Mouse (Mus musculus) forebrain, embryonic 11.5 days (tissue): ENCODE data around the gene Gabrb3. TPM values are rescaled to one million over a fixed set of nuclear protein-coding genes. Genes with fewer than 3 reads are reported as not detected.
"Not testable (repeated sequence)": the region's sequence is repeated elsewhere in the genome, so short reads cannot be mapped to it uniquely, and the experiment has no call there.

Source experiments
- ATAC-seq: fragments of 200-750 bp; cut with Nextera tagmentation; replicated peaks from 2 replicates; pipeline ENCODE4 v1.8.0; 2017; ENCODE audit warnings: moderate TSS enrichment; ENCODE audit not compliant: low FRiP score
- DNase-seq: peaks from one replicate; pipeline ENCODE4 v3.0.0-alpha.2; 2017; ENCODE audit warnings: low spot score
- H3K27ac ChIP-seq: fragments of 300-500 bp; sonication (generic); 2 replicates; pipeline ENCODE4 v1.5.1; 2014; ENCODE audit warnings: low read depth, low read length
- H3K27me3 ChIP-seq: fragments of 300-500 bp; sonication (generic); 2 replicates; pipeline ENCODE4 v1.6.1; 2014; ENCODE audit warnings: mild to moderate bottlenecking, low read length, mixed read lengths; ENCODE audit not compliant: control insufficient read depth, insufficient read depth
- H3K36me3 ChIP-seq: fragments of 300-500 bp; sonication (generic); 2 replicates; pipeline ENCODE4 v1.6.1; 2014; ENCODE audit warnings: mild to moderate bottlenecking, low read length, moderate library complexity, mixed read lengths; ENCODE audit not compliant: control insufficient read depth, insufficient read depth
- H3K4me1 ChIP-seq: fragments of 300-500 bp; sonication (generic); replicated peaks from 2 replicates; pipeline ENCODE4 v1.6.1; 2014; ENCODE audit warnings: low read length, mixed read lengths; ENCODE audit not compliant: control insufficient read depth, insufficient read depth
- H3K4me2 ChIP-seq: fragments of 300-500 bp; sonication (generic); 2 replicates; pipeline ENCODE4 v1.6.1; 2014; ENCODE audit warnings: low read depth, mild to moderate bottlenecking, low read length, moderate library complexity, mixed read lengths; ENCODE audit not compliant: severe bottlenecking
- H3K4me3 ChIP-seq: fragments of 300-500 bp; sonication (generic); 2 replicates; pipeline ENCODE4 v1.5.1; 2014; ENCODE audit warnings: low read depth, low read length
- H3K9ac ChIP-seq: fragments of 300-500 bp; sonication (generic); 2 replicates; pipeline ENCODE4 v1.6.1; 2014; ENCODE audit warnings: low read length
- H3K9me3 ChIP-seq: fragments of 300-500 bp; sonication (generic); 2 replicates; pipeline ENCODE4 v1.6.1; 2016; ENCODE audit warnings: low read length, mixed read lengths; ENCODE audit not compliant: control insufficient read depth
- WGBS: fragments of 180-500 bp; shearing (Covaris S2); extraction: QIAGEN DNeasy Blood & Tissue Kit; methylation state at CpG from one replicate; pipeline ENCODE4 v1.1.7; 2014; 5-methylcytosine and 5-hydroxymethylcytosine counted together
- polyA plus RNA-seq: library from polyadenylated mRNA; unstranded; fragments of >200 nt; fragmentation: Nextera tagmentation; extraction: Ambion mirVana; gene quantifications from 2 replicates; pipeline ENCODE4 v1.2.1, GENCODE M21; 2014

Gene Gabrb3
- polyA plus RNA-seq, 1 experiment from 2014 or later: 8.5 TPM

DNA sequence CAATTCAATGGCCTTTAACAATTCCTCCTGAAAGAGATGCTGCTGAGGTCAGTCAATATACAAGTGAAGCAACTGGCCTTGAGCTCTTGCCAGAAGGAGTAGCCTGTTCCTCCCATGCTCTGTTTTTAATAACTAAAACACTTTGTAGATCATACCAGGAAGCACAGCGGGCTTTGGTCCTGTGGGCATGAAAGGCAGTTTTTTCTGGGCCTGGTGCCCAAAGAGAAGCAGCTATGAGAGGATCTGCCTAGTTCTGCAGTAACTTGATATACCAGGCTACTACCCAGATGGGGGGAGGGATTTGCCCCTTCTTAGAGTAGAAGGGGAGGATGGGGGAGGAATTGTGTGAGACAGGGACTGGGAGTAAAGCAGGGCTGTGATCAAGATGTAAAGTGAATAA lies 284.1 kb downstream of the Gabrb3 start:
- Histone ChIP-seq H3K4me3 (no peak overlapping the region), H3K36me3 (no peaks in the 10 kb centered on the region), H3K27me3 (no peaks in the 10 kb centered on the region), H3K4me1 (no peaks in the 10 kb centered on the region), H3K27ac (no peak overlapping the region), H3K4me2 (no peak overlapping the region), H3K9me3 (no peaks in the 10 kb centered on the region), H3K9ac (no peak overlapping the region)
- no peak for DNase-seq
- WGBS: 92% methylated on average over 1 of the region's 1 CpGs
- no peak for ATAC-seq

GRCm38 (mm10) chr7:57706092-57706491 lies 286.6 kb downstream of the Gabrb3 start:
- ATAC-seq (no peak), DNase-seq (no peak)
- Histone ChIP-seq H3K36me3 (no peaks in the 10 kb centered on the region), H3K4me3 (no peak overlapping the region), H3K9me3 (no peaks in the 10 kb centered on the region), H3K27ac (no peak overlapping the region), H3K4me2 (no peak overlapping the region), H3K4me1 (no peaks in the 10 kb centered on the region), H3K9ac (no peak overlapping the region), H3K27me3 (no peaks in the 10 kb centered on the region)
- WGBS: 94% methylated on average over 6 of the region's 6 CpGs

DNA sequence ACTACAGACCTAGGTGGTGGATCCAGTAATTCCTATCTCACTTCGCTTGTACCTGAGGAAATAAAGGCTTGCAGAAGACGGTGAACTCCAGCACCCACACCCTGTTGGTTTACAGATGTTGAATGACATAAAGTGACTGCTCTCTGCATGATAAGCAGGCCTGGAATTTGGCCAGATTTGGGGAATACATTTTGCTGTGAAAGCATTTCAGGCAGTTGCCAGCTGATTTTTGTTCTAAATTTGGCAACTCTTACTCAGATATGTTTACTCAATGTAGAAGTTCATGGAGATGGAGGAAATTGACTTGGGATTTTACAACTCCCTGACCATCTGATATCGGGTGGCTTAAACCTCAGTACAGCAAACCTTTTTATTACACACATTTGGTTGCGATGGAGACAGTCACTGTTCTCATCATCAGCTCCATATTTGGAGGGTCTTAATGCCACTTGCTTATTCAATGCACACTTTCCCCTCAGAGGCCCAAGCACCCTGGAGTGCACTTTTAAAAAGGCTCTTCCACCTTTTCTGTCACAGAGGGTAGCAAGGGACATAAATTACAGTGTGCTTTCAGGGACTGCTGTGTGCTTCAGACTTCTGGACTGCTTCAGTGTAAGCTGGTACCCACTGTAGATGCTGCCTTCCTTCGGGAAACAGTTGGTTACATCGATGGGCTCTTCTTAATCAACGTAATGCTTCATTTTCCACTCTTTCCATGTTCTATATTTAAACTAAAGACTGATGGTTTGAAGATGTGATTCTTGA lies 287.7 kb downstream of the Gabrb3 start:
- Histone ChIP-seq H3K4me2 (no peak overlapping the region), H3K9ac (no peak overlapping the region), H3K36me3 (no peaks in the 10 kb centered on the region), H3K9me3 (no peaks in the 10 kb centered on the region), H3K27ac (no peak overlapping the region), H3K4me1 (no peaks in the 10 kb centered on the region), H3K27me3 (no peaks in the 10 kb centered on the region), H3K4me3 (no peak overlapping the region)
- WGBS: 90% methylated on average over 7 of the region's 7 CpGs
- DNase-seq: no peak
- no peak for ATAC-seq

GRCm38 (mm10) chr7:57711709-57712108 lies 292.2 kb downstream of the Gabrb3 start:
- no peak overlapping the region for H3K27ac ChIP-seq
- no peak overlapping the region for H3K4me3 ChIP-seq
- no peaks in the 10 kb centered on the region for H3K4me1 ChIP-seq
- H3K4me2 ChIP-seq: no peak overlapping the region
- H3K27me3 ChIP-seq: no peaks in the 10 kb centered on the region
- DNase-seq (no peak), ATAC-seq (no peak)
- no peaks in the 10 kb centered on the region for H3K9me3 ChIP-seq
- no peaks in the 10 kb centered on the region for H3K36me3 ChIP-seq
- H3K9ac ChIP-seq: no peak overlapping the region

DNA sequence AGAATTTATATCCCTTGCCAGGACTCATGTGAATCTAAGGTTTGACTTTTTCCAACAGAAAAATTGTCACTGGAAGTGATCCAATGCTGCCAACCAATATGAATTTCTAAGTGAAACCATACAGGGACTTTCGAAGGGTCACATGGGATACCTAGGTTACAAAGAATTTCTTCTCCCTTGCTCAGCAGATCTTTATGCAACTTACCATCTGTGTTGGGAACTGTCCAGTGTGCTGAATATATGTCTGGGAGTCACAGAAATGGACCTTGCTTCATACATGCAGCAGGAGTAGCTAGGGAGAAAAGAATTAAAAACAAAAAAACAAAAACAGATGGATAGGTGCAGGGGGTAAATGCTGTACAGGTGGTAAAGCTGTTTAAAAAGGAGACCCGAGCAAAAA lies 327.3 kb downstream of the Gabrb3 start:
- Histone ChIP-seq H3K9me3 (no peaks in the 10 kb centered on the region), H3K9ac (no peak overlapping the region), H3K4me2 (no peak overlapping the region), H3K36me3 (no peaks in the 10 kb centered on the region), H3K27me3 (no peaks in the 10 kb centered on the region), H3K27ac (no peak overlapping the region), H3K4me3 (no peak overlapping the region), H3K4me1 (no peaks in the 10 kb centered on the region)
- DNase-seq (no peak), ATAC-seq (no peak)
- 84% methylated on average over 2 of the region's 2 CpGs for WGBS

DNA sequence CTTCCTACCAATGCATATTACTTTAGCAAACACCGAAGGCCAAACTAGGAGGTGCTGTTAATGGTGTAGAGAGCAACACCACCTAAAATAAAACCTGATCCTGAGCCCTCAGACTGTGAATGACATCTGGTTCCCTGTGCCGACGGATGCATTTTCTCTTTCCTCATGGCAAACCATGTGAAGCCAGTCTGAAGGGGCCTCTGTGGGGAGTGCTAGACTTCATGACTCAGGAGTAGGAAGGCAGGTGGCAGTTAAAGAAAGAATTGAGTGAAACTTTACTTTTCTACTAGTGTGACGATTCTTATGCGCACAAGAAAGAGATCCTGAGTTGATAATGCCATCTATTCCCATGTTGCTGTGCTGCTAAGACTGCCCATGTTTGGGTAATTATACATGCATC lies 341.0 kb downstream of the Gabrb3 start:
- H3K4me3 ChIP-seq: no peak overlapping the region
- 96% methylated on average over 5 of the region's 5 CpGs for WGBS
- no peaks in the 10 kb centered on the region for H3K36me3 ChIP-seq
- no peak overlapping the region for H3K27ac ChIP-seq
- no peaks in the 10 kb centered on the region for H3K4me1 ChIP-seq
- no peak overlapping the region for H3K9ac ChIP-seq
- H3K9me3 ChIP-seq: no peaks in the 10 kb centered on the region
- no peak for ATAC-seq
- no peak for DNase-seq
- no peaks in the 10 kb centered on the region for H3K27me3 ChIP-seq
- H3K4me2 ChIP-seq: no peak overlapping the region

- WGBS: 51% methylated on average over 5 of the region's 5 CpGs
- Histone ChIP-seq H3K27me3 (no peaks in the 10 kb centered on the region), H3K4me1 (no peaks in the 10 kb centered on the region), H3K4me3 (no peak overlapping the region), H3K9ac (no peak overlapping the region), H3K27ac (no peak overlapping the region), H3K36me3 (no peaks in the 10 kb centered on the region), H3K4me2 (no peak overlapping the region), H3K9me3 (no peaks in the 10 kb centered on the region)
- DNase-seq (no peak), ATAC-seq (no peak)
These were observed 359.3 kb downstream of the Gabrb3 start for GRCm38 (mm10) chr7:57778754-57779153.

- not testable (repeated sequence) for ATAC-seq, DNase-seq, H3K9me3 ChIP-seq, H3K4me3 ChIP-seq, H3K27me3 ChIP-seq, H3K4me2 ChIP-seq, H3K4me1 ChIP-seq, H3K36me3 ChIP-seq, H3K9ac ChIP-seq, H3K27ac ChIP-seq
- WGBS: 80% methylated on average over 2 of the region's 2 CpGs
These were observed 366.6 kb downstream of the Gabrb3 start for GRCm38 (mm10) chr7:57786102-57786501.

- H3K9ac ChIP-seq: no peak overlapping the region
- H3K4me1 ChIP-seq: no peaks in the 10 kb centered on the region
- no peak overlapping the region for H3K4me3 ChIP-seq
- no peaks in the 10 kb centered on the region for H3K36me3 ChIP-seq
- H3K9me3 ChIP-seq: no peaks in the 10 kb centered on the region
- ATAC-seq (no peak), DNase-seq (no peak)
- no peaks in the 10 kb centered on the region for H3K27me3 ChIP-seq
- no peak overlapping the region for H3K4me2 ChIP-seq
- WGBS: 80% methylated on average over 2 of the region's 2 CpGs
- no peak overlapping the region for H3K27ac ChIP-seq
These were observed 368.0 kb downstream of the Gabrb3 start for GRCm38 (mm10) chr7:57787520-57787919.
